Mouse (Mus musculus) urinary bladder, postnatal 10 days (tissue): ENCODE measurements around the gene Abat.

Source experiments
- DNase-seq: peaks from one replicate; pipeline ENCODE4 v3.0.0; 2022; ENCODE audit warnings: low spot score

Abat gene

GRCm38 (mm10) chr16:8513236-8513906 is at the start of gene Abat:
TSS of gene Abat (plus strand) at chr16:8513429.
- DNase-seq: peak; percentile 73

- no peak for DNase-seq
Measured at GRCm38 (mm10) chr16:8470132-8470531, 43.1 kb upstream of the Abat start.

- peak; percentile 62 for DNase-seq
Measured at GRCm38 (mm10) chr16:8470603-8471481, 42.4 kb upstream of the Abat start, which contains the start of gene Mettl22. TSS of gene Mettl22 (plus strand) at chr16:8470788.

- no peak for DNase-seq
Measured at GRCm38 (mm10) chr16:8487396-8488005, 25.7 kb upstream of the Abat start.

GRCm38 (mm10) chr16:8489340-8489739 is 23.9 kb upstream of the Abat start:
- DNase-seq: no peak

GRCm38 (mm10) chr16:8491743-8492490 is 21.3 kb upstream of the Abat start:
- no peak for DNase-seq

GRCm38 (mm10) chr16:8494268-8494667 is 19.0 kb upstream of the Abat start:
- no peak for DNase-seq

- DNase-seq: no peak
Measured at GRCm38 (mm10) chr16:8496967-8497366, 16.3 kb upstream of the Abat start.

GRCm38 (mm10) chr16:8504271-8504670 is 9.0 kb upstream of the Abat start:
- no peak for DNase-seq

- no peak for DNase-seq
Measured at GRCm38 (mm10) chr16:8509894-8510293, 3.3 kb upstream of the Abat start.

- no peak for DNase-seq
Measured at GRCm38 (mm10) chr16:8512830-8513229, 399 bp upstream of the Abat start.

GRCm38 (mm10) chr16:8514180-8514579 is 951 bp downstream of the Abat start:
- DNase-seq: no peak

GRCm38 (mm10) chr16:8520525-8520924 is 7.3 kb downstream of the Abat start:
- DNase-seq: no peak

GRCm38 (mm10) chr16:8521322-8521721 is 8.1 kb downstream of the Abat start:
- no peak for DNase-seq

- no peak for DNase-seq
Measured at GRCm38 (mm10) chr16:8523480-8524144, 10.4 kb downstream of the Abat start.

GRCm38 (mm10) chr16:8524163-8524847 is 11.1 kb downstream of the Abat start:
- DNase-seq: no peak

GRCm38 (mm10) chr16:8525293-8525692 is 12.1 kb downstream of the Abat start:
- no peak for DNase-seq

GRCm38 (mm10) chr16:8525877-8526276 is 12.6 kb downstream of the Abat start:
- DNase-seq: no peak

- DNase-seq: no peak
Measured at GRCm38 (mm10) chr16:8529389-8529788, 16.2 kb downstream of the Abat start.

GRCm38 (mm10) chr16:8530018-8530417 is 16.8 kb downstream of the Abat start:
- no peak for DNase-seq

GRCm38 (mm10) chr16:8532461-8532860 is 19.2 kb downstream of the Abat start:
- no peak for DNase-seq
